Comparison of ENCODE assay signal across 9 mouse cellular contexts in genomic region chr2:4542629-4543416, GRCm38 (mm10).
DNase-seq lines count a peak whose midpoint lies in the region; ATAC-seq and TF ChIP-seq lines count a peak whose summit lies in the region.
"Had no signal": no experiment of that assay in that cellular context is flagged by ENCODE, and none has a peak within 500 bp of the region (broad histone marks: within the 10 kb centered on the region; RNA-seq: fewer than 3 reads in every experiment).

No protein-coding gene starts in this region.

- no peak overlapping the region for H3K4me2 ChIP-seq in forebrain, embryonic 13.5 days
- H3K4me2 ChIP-seq in midbrain, embryonic 11.5 days, result no peak overlapping the region

- H3K4me3 ChIP-seq in layer of hippocampus, adult 2 months, result no peak overlapping the region
- no peak overlapping the region for H3K4me3 ChIP-seq in forebrain, embryonic 13.5 days
- H3K4me3 ChIP-seq in midbrain, embryonic 11.5 days (ENCODE audit: low read depth, low read length), result no peak overlapping the region
- H3K4me3 ChIP-seq in cerebellum, adult 2 months (replicated peaks; ENCODE audit: insufficient read depth, low read depth, low read length), result no peak overlapping the region

- no peaks in the 10 kb centered on the region for H3K9me3 ChIP-seq in forebrain, embryonic 13.5 days (replicated peaks)
- H3K9me3 ChIP-seq in midbrain, embryonic 11.5 days (ENCODE audit: control insufficient read depth, low read length), result no peaks in the 10 kb centered on the region
- H3K9me3 ChIP-seq: G1E had no signal

- intact Hi-C loops in heart, postnatal 14 days (cut with DNase I), result loop anchor here (2.0 kb wide), 2 partner anchors 42 to 58 kb away; no protein-coding TSS in a partner anchor
- intact Hi-C loops in left cerebral cortex, postnatal 36 days (cut with DNase I), result no loop called here

- H3K27ac ChIP-seq in layer of hippocampus, adult 2 months, result peak overlapping the region; percentile 25; the same call in 1 of the 2 replicates
- H3K27ac ChIP-seq in forebrain, embryonic 13.5 days, result peak overlapping the region; percentile 83
- peak overlapping the region; percentile 84 for H3K27ac ChIP-seq in midbrain, embryonic 11.5 days (ENCODE audit: low read depth, low read length)
- H3K27ac ChIP-seq in cerebellum, adult 2 months (ENCODE audit: insufficient read depth, low read length), result no peak overlapping the region

- no peak for DNase-seq in layer of hippocampus, adult 2 months (ENCODE audit: low spot score in 2 of 2)
- DNase-seq in layer of hippocampus, adult 8-10 months (ENCODE audit: low spot score in 2 of 2), result no peak
- peak; percentile 76 to 79 for DNase-seq in heart, postnatal 14 days
- DNase-seq in midbrain, embryonic 11.5 days (ENCODE audit: low spot score, missing footprints), result peak; percentile 89
- no peak for DNase-seq in thymus, postnatal 14 days
- no peak for DNase-seq in left cerebral cortex, postnatal 36 days (ENCODE audit: low spot score in 2 of 2)
- no peak for DNase-seq in cerebellum, adult 2 months

- H3K4me1 ChIP-seq in forebrain, embryonic 13.5 days, result peaks cover 58% of the 10 kb centered on the region
- peaks cover 50% of the 10 kb centered on the region for H3K4me1 ChIP-seq in midbrain, embryonic 11.5 days (ENCODE audit: control insufficient read depth, insufficient read depth, low read length)
- H3K4me1 ChIP-seq in cerebellum, adult 2 months (ENCODE audit: control insufficient read depth, insufficient read depth, low read length), result no peaks in the 10 kb centered on the region

- no peak for ATAC-seq in forebrain, embryonic 13.5 days
- ATAC-seq in midbrain, embryonic 11.5 days (ENCODE audit: low FRiP score), result peak; percentile 54

- 49% methylated on average over 11 of the region's 11 CpGs for WGBS in forebrain, embryonic 13.5 days
- 39% methylated on average over 11 of the region's 11 CpGs for WGBS in midbrain, embryonic 11.5 days
- 71% methylated on average over 11 of the region's 11 CpGs for WGBS in cerebellum, adult 2 months

- TF ChIP-seq POLR2A in cerebellum, adult 2 months (IDR thresholded peaks at IDR 0.05; ENCODE audit: borderline replicate concordance, insufficient read depth, low read length), result no peak

- H3K36me3 ChIP-seq in forebrain, embryonic 13.5 days (ENCODE audit: poor library complexity, severe bottlenecking), result peaks cover 16% of the 10 kb centered on the region
- no peaks in the 10 kb centered on the region; the same call in 1 of the 2 replicates for H3K36me3 ChIP-seq in midbrain, embryonic 11.5 days (ENCODE audit: control insufficient read depth, insufficient read depth, low read length)
- H3K36me3 ChIP-seq: G1E had no signal

- no peak for TF ChIP-seq CTCF in layer of hippocampus, adult 2 months (conservative IDR thresholded peaks at IDR 0.05)
- TF ChIP-seq CTCF in cerebellum, adult 2 months (IDR thresholded peaks at IDR 0.05; ENCODE audit: borderline replicate concordance, insufficient read depth, low read depth, low read length), result no peak

- no peak overlapping the region; the same call in 1 of the 2 replicates for H3K9ac ChIP-seq in forebrain, embryonic 13.5 days
- H3K9ac ChIP-seq in midbrain, embryonic 11.5 days (ENCODE audit: low read length), result no peak overlapping the region

- no peaks in the 10 kb centered on the region for H3K27me3 ChIP-seq in forebrain, embryonic 13.5 days
- H3K27me3 ChIP-seq in midbrain, embryonic 11.5 days (ENCODE audit: control insufficient read depth, insufficient read depth, low read length), result no peaks in the 10 kb centered on the region
- H3K27me3 ChIP-seq in cerebellum, adult 2 months (ENCODE audit: control insufficient read depth, insufficient read depth, low read length), result no peaks in the 10 kb centered on the region

Comparison
In these comparisons a context has a peak if more than half of its experiments do, and no peak if none do; other contexts are left out.
1. DNase-seq: peak in heart, postnatal 14 days (2 of 2) and midbrain, embryonic 11.5 days (single experiment); none in layer of hippocampus, adult 2 months (0 of 2), layer of hippocampus, adult 8-10 months (0 of 2), thymus, postnatal 14 days (single experiment), left cerebral cortex, postnatal 36 days (0 of 2) and cerebellum, adult 2 months (0 of 2).